Mouse (Mus musculus) CH12.LX (cell line): ENCODE data around the gene Marveld1.

Experiments used
- CTCF ChIP-seq, 2 experiments: IDR thresholded peaks in 1 of 2; conservative IDR thresholded peaks in 1 of 2; 2 replicates each; pipeline ENCODE4 v1.5.1; 2011 to 2012; ENCODE audit warnings: low read depth in 2 of 2, low read length in 2 of 2, improper control_type of control experiment in 1 of 2, inconsistent platforms in 1 of 2, mild to moderate bottlenecking in 1 of 2, moderate library complexity in 1 of 2
- PAX5 ChIP-seq: IDR thresholded peaks from 2 replicates; pipeline ENCODE4 v1.6.1; 2012; ENCODE audit warnings: low read length, inconsistent platforms, mixed read lengths
- POLR2A ChIP-seq: IDR thresholded peaks from 2 replicates; pipeline ENCODE4 v1.6.1; 2011; ENCODE audit warnings: low read depth, mild to moderate bottlenecking, improper control_type of control experiment, low read length

DNA sequence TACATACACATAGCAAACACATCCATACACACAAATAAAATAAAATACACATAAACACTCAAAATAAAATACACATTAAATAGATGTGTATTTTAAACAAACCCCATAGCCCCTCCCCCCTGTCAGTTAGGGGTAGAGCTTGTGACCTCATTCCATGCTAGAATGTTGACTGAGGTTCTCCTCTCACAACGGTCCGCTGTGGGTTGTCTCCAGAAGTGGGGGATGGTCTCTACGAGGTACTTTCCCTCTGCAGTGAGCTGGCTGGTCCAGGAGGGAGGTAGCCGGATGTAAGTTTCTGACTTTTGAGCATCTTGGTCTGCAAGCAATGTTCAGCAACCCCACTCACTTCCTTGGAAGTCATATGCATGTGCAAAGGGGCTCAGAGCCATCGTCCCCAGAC is 16.6 kb downstream of the Marveld1 start, which contains the start of gene Zfyve27:
- TF ChIP-seq PAX5 (no peak), CTCF (conservative IDR thresholded peaks at IDR 0.05 in 1 of 2, IDR thresholded peaks at IDR 0.05 in 1 of 2; ENCODE audit: low read depth in 2 of 2, low read length in 2 of 2) (no peak), POLR2A (no peak)
